Mouse (Mus musculus): ENCODE data around the gene 1700042G07Rik. TPM values are rescaled to one million over a fixed set of nuclear protein-coding genes. Genes with fewer than 3 reads are reported as not detected.

Gene 1700042G07Rik
- polyA plus RNA-seq, 1 experiment: not detected

GRCm38 (mm10) chr4:116174466-116175116, 1.4 kb downstream of the 1700042G07Rik start:
- H3K4me3 ChIP-seq (ENCODE audit: insufficient read depth, low read length): no peak overlapping the region
- TF ChIP-seq CTCF (IDR thresholded peaks at IDR 0.05; ENCODE audit: borderline replicate concordance, insufficient read depth, low read length) (no peak), POLR2A (IDR thresholded peaks at IDR 0.05; ENCODE audit: low read depth, low read length) (no peak)
- peaks cover 15% of the 10 kb centered on the region for H3K4me1 ChIP-seq (ENCODE audit: control insufficient read depth, insufficient read depth, low read length)
- no peak overlapping the region for H3K27ac ChIP-seq (ENCODE audit: insufficient read depth, low read length)

- H3K4me1 ChIP-seq (ENCODE audit: control insufficient read depth, insufficient read depth, low read length): peaks cover 15% of the 10 kb centered on the region
- no peak overlapping the region for H3K4me3 ChIP-seq (ENCODE audit: insufficient read depth, low read length)
- H3K27ac ChIP-seq (ENCODE audit: insufficient read depth, low read length): no peak overlapping the region
- TF ChIP-seq CTCF (IDR thresholded peaks at IDR 0.05; ENCODE audit: borderline replicate concordance, insufficient read depth, low read length) (no peak), POLR2A (IDR thresholded peaks at IDR 0.05; ENCODE audit: low read depth, low read length) (no peak)
Observed at GRCm38 (mm10) chr4:116175136-116175535, 2.0 kb downstream of the 1700042G07Rik start.

- no peak for TF ChIP-seq CTCF (IDR thresholded peaks at IDR 0.05; ENCODE audit: borderline replicate concordance, insufficient read depth, low read length)
- TF ChIP-seq POLR2A (IDR thresholded peaks at IDR 0.05; ENCODE audit: low read depth, low read length): no peak
- H3K4me1 ChIP-seq (ENCODE audit: control insufficient read depth, insufficient read depth, low read length): peaks cover 15% of the 10 kb centered on the region
- no peak overlapping the region for H3K4me3 ChIP-seq (ENCODE audit: insufficient read depth, low read length)
- no peak overlapping the region for H3K27ac ChIP-seq (ENCODE audit: insufficient read depth, low read length)
Observed at GRCm38 (mm10) chr4:116175711-116176542, 2.8 kb downstream of the 1700042G07Rik start.

GRCm38 (mm10) chr4:116176543-116176988, 3.4 kb downstream of the 1700042G07Rik start:
- Histone ChIP-seq H3K4me1 (ENCODE audit: control insufficient read depth, insufficient read depth, low read length) (peaks cover 15% of the 10 kb centered on the region), H3K27ac (ENCODE audit: insufficient read depth, low read length) (no peak overlapping the region)
- TF ChIP-seq CTCF (IDR thresholded peaks at IDR 0.05; ENCODE audit: borderline replicate concordance, insufficient read depth, low read length) (no peak), POLR2A (IDR thresholded peaks at IDR 0.05; ENCODE audit: low read depth, low read length) (no peak)

GRCm38 (mm10) chr4:116177140-116177539, 4.0 kb downstream of the 1700042G07Rik start:
- Histone ChIP-seq H3K27ac (ENCODE audit: insufficient read depth, low read length) (no peak overlapping the region), H3K4me1 (ENCODE audit: control insufficient read depth, insufficient read depth, low read length) (peaks cover 15% of the 10 kb centered on the region), H3K4me3 (ENCODE audit: insufficient read depth, low read length) (no peak overlapping the region)
- TF ChIP-seq POLR2A (IDR thresholded peaks at IDR 0.05; ENCODE audit: low read depth, low read length) (no peak), CTCF (IDR thresholded peaks at IDR 0.05; ENCODE audit: borderline replicate concordance, insufficient read depth, low read length) (no peak)

More at GRCm38 (mm10) chr4:116176543-116176988, 3.4 kb downstream of the 1700042G07Rik start:
- H3K4me3 ChIP-seq (ENCODE audit: insufficient read depth, low read length): no peak overlapping the region

- peaks cover 3% of the 10 kb centered on the region for H3K4me1 ChIP-seq (ENCODE audit: control insufficient read depth, insufficient read depth, low read length)
Observed at GRCm38 (mm10) chr4:116182079-116182478, 8.9 kb downstream of the 1700042G07Rik start.

GRCm38 (mm10) chr4:116182745-116183144, 9.6 kb downstream of the 1700042G07Rik start:
- Histone ChIP-seq H3K4me1 (ENCODE audit: control insufficient read depth, insufficient read depth, low read length) (no peaks in the 10 kb centered on the region), H3K4me3 (ENCODE audit: insufficient read depth, low read length) (no peak overlapping the region), H3K27ac (ENCODE audit: insufficient read depth, low read length) (no peak overlapping the region)
- TF ChIP-seq CTCF (IDR thresholded peaks at IDR 0.05; ENCODE audit: borderline replicate concordance, insufficient read depth, low read length): no peak
- TF ChIP-seq POLR2A (IDR thresholded peaks at IDR 0.05; ENCODE audit: low read depth, low read length): no peak

More at GRCm38 (mm10) chr4:116182079-116182478, 8.9 kb downstream of the 1700042G07Rik start:
- Histone ChIP-seq H3K4me3 (ENCODE audit: insufficient read depth, low read length) (no peak overlapping the region), H3K27ac (ENCODE audit: insufficient read depth, low read length) (no peak overlapping the region)
- TF ChIP-seq POLR2A (IDR thresholded peaks at IDR 0.05; ENCODE audit: low read depth, low read length) (no peak), CTCF (IDR thresholded peaks at IDR 0.05; ENCODE audit: borderline replicate concordance, insufficient read depth, low read length) (no peak)

GRCm38 (mm10) chr4:116185083-116185482, 11.9 kb downstream of the 1700042G07Rik start:
- no peak overlapping the region for H3K27ac ChIP-seq (ENCODE audit: insufficient read depth, low read length)
- H3K4me1 ChIP-seq (ENCODE audit: control insufficient read depth, insufficient read depth, low read length): no peaks in the 10 kb centered on the region
- TF ChIP-seq POLR2A (IDR thresholded peaks at IDR 0.05; ENCODE audit: low read depth, low read length) (no peak), CTCF (IDR thresholded peaks at IDR 0.05; ENCODE audit: borderline replicate concordance, insufficient read depth, low read length) (no peak)
- no peak overlapping the region for H3K4me3 ChIP-seq (ENCODE audit: insufficient read depth, low read length)

GRCm38 (mm10) chr4:116192286-116192835, 19.2 kb downstream of the 1700042G07Rik start:
- H3K4me3 ChIP-seq (ENCODE audit: insufficient read depth, low read length): no peak overlapping the region
- no peaks in the 10 kb centered on the region for H3K4me1 ChIP-seq (ENCODE audit: control insufficient read depth, insufficient read depth, low read length)
- TF ChIP-seq POLR2A (IDR thresholded peaks at IDR 0.05; ENCODE audit: low read depth, low read length) (no peak), CTCF (IDR thresholded peaks at IDR 0.05; ENCODE audit: borderline replicate concordance, insufficient read depth, low read length) (no peak)
- no peak overlapping the region for H3K27ac ChIP-seq (ENCODE audit: insufficient read depth, low read length)
